Mouse (Mus musculus) G1E (cell line): ENCODE results near the gene Snw1. TPM values are rescaled to one million over a fixed set of nuclear protein-coding genes. Genes with fewer than 3 reads are reported as not detected.

Experiments used
- ATAC-seq: 2 replicates; pipeline ENCODE4 v1.8.0; 2016; ENCODE audit warnings: mild to moderate bottlenecking; ENCODE audit not compliant: insufficient number of reproducible peaks, poor library complexity, low FRiP score, severe bottlenecking; ENCODE audit errors: extremely low read depth
- DNase-seq: peaks from one replicate; pipeline ENCODE4 v3.0.0; 2012; ENCODE audit warnings: low spot score
- H3K27me3 ChIP-seq: 2 replicates; pipeline ENCODE4 v1.6.1; 2012; ENCODE audit warnings: mild to moderate bottlenecking, low read length, inconsistent platforms; ENCODE audit not compliant: insufficient read depth
- H3K36me3 ChIP-seq: replicated peaks from 2 replicates; pipeline ENCODE3; 2012; ENCODE audit warnings: mild to moderate bottlenecking, inconsistent platforms
- H3K4me1 ChIP-seq: 2 replicates; pipeline ENCODE4 v1.6.1; 2012; ENCODE audit warnings: low read depth, low read length, inconsistent platforms, mixed read lengths; ENCODE audit not compliant: insufficient read depth
- H3K4me3 ChIP-seq: 2 replicates; pipeline ENCODE4 v1.5.1; 2012; ENCODE audit warnings: low read depth, mild to moderate bottlenecking, inconsistent platforms, low read length, moderate library complexity, mixed read lengths
- H3K9me3 ChIP-seq: replicated peaks from 2 replicates; pipeline ENCODE4 v1.6.1; 2012; ENCODE audit warnings: inconsistent platforms
- CTCF ChIP-seq: IDR thresholded peaks from 2 replicates; pipeline ENCODE4 v1.5.1; 2012; ENCODE audit warnings: low read depth, low read length, inconsistent platforms, mixed read lengths
- GATA1 ChIP-seq: IDR thresholded peaks from 2 replicates; pipeline ENCODE4 v1.6.1; 2012; ENCODE audit warnings: borderline replicate concordance, low read length, inconsistent platforms, mixed read lengths
- GATA2 ChIP-seq: IDR thresholded peaks from 2 replicates; pipeline ENCODE4 v1.6.1; 2012; ENCODE audit warnings: low read depth, low read length, inconsistent platforms, borderline replicate concordance
- POLR2AphosphoS5 ChIP-seq: IDR thresholded peaks from 2 replicates; pipeline ENCODE4 v1.6.1; 2012; ENCODE audit warnings: low read depth, low read length, inconsistent platforms; ENCODE audit not compliant: insufficient replicate concordance
- TAL1 ChIP-seq: conservative IDR thresholded peaks from 2 replicates; pipeline ENCODE4 v1.6.1; 2012; ENCODE audit warnings: low read depth, low read length, inconsistent platforms, mixed read lengths
- polyA plus RNA-seq: library from polyadenylated mRNA; stranded (reverse); fragments of >175 nt; gene quantifications from 2 replicates; pipeline ENCODE4 v1.2.3, GENCODE M21; 2012
- total RNA-seq, 2 experiments: library from RNA; stranded (forward) in 1 of 2; stranded (reverse) in 1 of 2; fragments of 200-1000 nt in 1 of 2; fragments of >200 nt in 1 of 2; fragmentation: Nextera tagmentation in 1 of 2; gene quantifications; 2 replicates each; pipeline ENCODE4 v1.2.3; 2014 to 2017

The Snw1 gene
- total and polyA plus RNA-seq, 3 experiments, result 29.8 to 244 (median 150) TPM

DNA sequence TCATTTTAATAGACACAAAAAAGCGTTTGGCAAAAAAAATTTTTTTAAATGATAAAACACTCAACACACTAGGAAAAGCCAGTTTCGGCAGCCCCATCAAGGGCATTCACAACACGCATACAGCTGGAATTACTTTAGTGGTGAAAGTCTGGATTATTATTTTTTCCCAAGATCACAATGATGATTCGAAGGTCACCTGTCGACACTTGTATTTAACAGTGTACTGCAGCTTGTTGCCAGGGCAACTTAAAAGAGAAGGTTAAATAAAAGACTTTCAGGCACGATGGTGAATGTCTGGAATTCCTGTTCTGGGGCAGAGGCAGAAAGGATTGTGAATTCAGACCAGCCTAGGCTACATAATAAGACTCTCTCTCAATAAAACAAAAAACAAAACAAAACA lies 70.2 kb downstream of the Snw1 start:
- DNase-seq (no peak), ATAC-seq (no peak)
- TF ChIP-seq TAL1 (no peak), GATA1 (no peak), CTCF (no peak), GATA2 (no peak)
- H3K36me3 ChIP-seq, result no peaks in the 10 kb centered on the region
- H3K9me3 ChIP-seq, result no peaks in the 10 kb centered on the region
- H3K27me3 ChIP-seq, result peaks cover 50% of the 10 kb centered on the region
- H3K4me1 ChIP-seq, result peaks cover 2% of the 10 kb centered on the region; the same call in 1 of the 2 replicates
- H3K4me3 ChIP-seq, result no peak overlapping the region

DNA sequence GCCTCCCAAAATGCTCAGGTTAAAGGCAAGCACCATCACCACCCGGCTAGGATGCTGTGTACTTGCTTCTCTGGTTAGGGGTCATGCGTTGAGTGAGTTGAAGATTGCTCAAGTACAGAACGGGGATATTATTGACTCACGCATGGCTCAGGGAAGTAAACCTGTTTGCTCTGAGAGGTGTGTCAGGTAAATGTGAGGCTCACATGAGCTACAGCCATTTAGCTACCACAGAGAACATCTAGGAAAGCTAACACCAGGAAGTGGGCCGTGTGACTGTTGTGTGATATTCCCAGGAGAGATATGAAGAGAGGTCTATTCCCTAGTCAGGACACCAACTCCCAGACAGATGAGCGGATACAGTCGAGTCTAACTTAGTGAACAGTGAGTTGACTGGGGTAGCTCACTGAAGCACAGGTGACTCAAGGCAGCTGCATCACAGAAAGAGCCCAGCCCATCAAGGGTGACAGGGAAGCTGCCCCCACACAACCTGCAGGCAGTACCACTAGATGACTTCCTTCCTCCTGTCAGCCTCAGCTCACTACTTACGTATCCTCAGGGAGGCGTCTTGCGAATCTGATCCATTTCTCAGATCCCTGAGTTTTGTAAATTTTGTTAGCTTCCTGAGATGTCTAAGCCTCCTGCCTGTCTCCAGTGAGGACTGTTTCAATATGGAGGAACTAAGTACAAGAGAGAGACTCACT lies 72.8 kb downstream of the Snw1 start:
- Histone ChIP-seq H3K27me3 (peaks cover 56% of the 10 kb centered on the region), H3K4me1 (peaks cover 2% of the 10 kb centered on the region; the same call in 1 of the 2 replicates), H3K4me3 (no peak overlapping the region), H3K9me3 (no peaks in the 10 kb centered on the region), H3K36me3 (no peaks in the 10 kb centered on the region)
- ATAC-seq (no peak), DNase-seq (no peak)
- no peak for TF ChIP-seq TAL1
- no peak for TF ChIP-seq GATA2
- TF ChIP-seq CTCF, result no peak
- no peak for TF ChIP-seq POLR2AphosphoS5

Other genes starting within 250 kb of the Snw1 start
- 0.75 TPM in 1 of 2 replicates, not detected in the other for gene Noxred1, start 233.5 kb downstream of the Snw1 start, total RNA-seq (2014; fragmentation: Nextera tagmentation)
- gene Noxred1, start 233.5 kb downstream of the Snw1 start, total RNA-seq (2017), result 0.11 and 0.58 TPM in 2 replicates
- gene Noxred1, start 233.5 kb downstream of the Snw1 start, polyA plus RNA-seq, result not detected in 2 replicates
- gene Vipas39, start 206.0 kb downstream of the Snw1 start, total RNA-seq (2014; fragmentation: Nextera tagmentation), result 31.6 and 36.4 TPM in 2 replicates
- 42.4 and 43.1 TPM in 2 replicates for gene Vipas39, start 206.0 kb downstream of the Snw1 start, total RNA-seq (2017)
- gene Vipas39, start 206.0 kb downstream of the Snw1 start, polyA plus RNA-seq, result 1.2 and 1.3 TPM in 2 replicates
- gene Ahsa1, start 205.8 kb downstream of the Snw1 start, total RNA-seq (2014; fragmentation: Nextera tagmentation), result 117 and 144 TPM in 2 replicates
- gene Ahsa1, start 205.8 kb downstream of the Snw1 start, total RNA-seq (2017), result 400 and 401 TPM in 2 replicates
- 207 and 209 TPM in 2 replicates for gene Ahsa1, start 205.8 kb downstream of the Snw1 start, polyA plus RNA-seq
- not detected in 2 replicates for gene Ism2, start 172.6 kb downstream of the Snw1 start, total RNA-seq (2014; fragmentation: Nextera tagmentation)
- gene Ism2, start 172.6 kb downstream of the Snw1 start, total RNA-seq (2017), result 0.05 TPM in 1 of 2 replicates, not detected in the other
- gene Ism2, start 172.6 kb downstream of the Snw1 start, polyA plus RNA-seq, result not detected in 2 replicates
- gene Sptlc2, start 83.9 kb downstream of the Snw1 start, total RNA-seq (2014; fragmentation: Nextera tagmentation), result 111 and 123 TPM in 2 replicates
- 197 and 212 TPM in 2 replicates for gene Sptlc2, start 83.9 kb downstream of the Snw1 start, total RNA-seq (2017)
- gene Sptlc2, start 83.9 kb downstream of the Snw1 start, polyA plus RNA-seq, result 50.5 and 52.7 TPM in 2 replicates
- gene Slirp, start 28.4 kb downstream of the Snw1 start, total RNA-seq (2014; fragmentation: Nextera tagmentation), result 62.5 and 68.0 TPM in 2 replicates
- gene Slirp, start 28.4 kb downstream of the Snw1 start, total RNA-seq (2017), result 149 and 153 TPM in 2 replicates
- 4.6 and 7.3 TPM in 2 replicates for gene Slirp, start 28.4 kb downstream of the Snw1 start, polyA plus RNA-seq
- gene Alkbh1, start 28.3 kb downstream of the Snw1 start, total RNA-seq (2014; fragmentation: Nextera tagmentation), result 163 and 180 TPM in 2 replicates
- 104 and 106 TPM in 2 replicates for gene Alkbh1, start 28.3 kb downstream of the Snw1 start, total RNA-seq (2017)
- 36.6 and 41.3 TPM in 2 replicates for gene Alkbh1, start 28.3 kb downstream of the Snw1 start, polyA plus RNA-seq
- 3.8 TPM in 1 of 2 replicates, not detected in the other for gene Gm5788, start 22.4 kb upstream of the Snw1 start, total RNA-seq (2014; fragmentation: Nextera tagmentation)
- 0.52 and 1.1 TPM in 2 replicates for gene Gm5788, start 22.4 kb upstream of the Snw1 start, total RNA-seq (2017)
- 0.33 TPM in 1 of 2 replicates, not detected in the other for gene Gm5788, start 22.4 kb upstream of the Snw1 start, polyA plus RNA-seq
- not detected in 2 replicates for gene Gm8300, start 42.0 kb upstream of the Snw1 start, total RNA-seq (2014; fragmentation: Nextera tagmentation)
- 0.17 and 0.66 TPM in 2 replicates for gene Gm8300, start 42.0 kb upstream of the Snw1 start, total RNA-seq (2017)
- not detected in 2 replicates for gene Gm8300, start 42.0 kb upstream of the Snw1 start, polyA plus RNA-seq
- not detected in 2 replicates for gene Oog1, start 130.4 kb upstream of the Snw1 start, total RNA-seq (2014; fragmentation: Nextera tagmentation)
- 0.55 and 1.0 TPM in 2 replicates for gene Oog1, start 130.4 kb upstream of the Snw1 start, total RNA-seq (2017)
- not detected in 2 replicates for gene Oog1, start 130.4 kb upstream of the Snw1 start, polyA plus RNA-seq
- gene Gm4027, start 146.6 kb upstream of the Snw1 start, total RNA-seq (2014; fragmentation: Nextera tagmentation), result 2.1 and 2.5 TPM in 2 replicates
- gene Gm4027, start 146.6 kb upstream of the Snw1 start, total RNA-seq (2017), result 0.06 and 0.98 TPM in 2 replicates
- 0.08 and 0.16 TPM in 2 replicates for gene Gm4027, start 146.6 kb upstream of the Snw1 start, polyA plus RNA-seq
- gene Gm16381, start 172.3 kb upstream of the Snw1 start, total RNA-seq (2014; fragmentation: Nextera tagmentation), result not detected in 2 replicates
- gene Gm16381, start 172.3 kb upstream of the Snw1 start, total RNA-seq (2017), result not detected in 2 replicates
- not detected in 2 replicates for gene Gm16381, start 172.3 kb upstream of the Snw1 start, polyA plus RNA-seq